Mouse (Mus musculus) cortical plate, adult 2 months (tissue): ENCODE data around the gene Ranbp17.

Experiments used
- CTCF ChIP-seq: fragments of 200-500 bp; IDR thresholded peaks from 2 replicates; pipeline ENCODE4 v1.5.1; 2011; ENCODE audit warnings: mild to moderate bottlenecking, control low read depth, low read length; ENCODE audit not compliant: insufficient read depth; ENCODE audit errors: extremely low read depth
- POLR2A ChIP-seq: fragments of 200-500 bp; IDR thresholded peaks from 2 replicates; pipeline ENCODE4 v1.6.1; 2011; ENCODE audit warnings: mild to moderate bottlenecking, low read length, control low read depth; ENCODE audit not compliant: insufficient read depth; ENCODE audit errors: extremely low read depth

DNA sequence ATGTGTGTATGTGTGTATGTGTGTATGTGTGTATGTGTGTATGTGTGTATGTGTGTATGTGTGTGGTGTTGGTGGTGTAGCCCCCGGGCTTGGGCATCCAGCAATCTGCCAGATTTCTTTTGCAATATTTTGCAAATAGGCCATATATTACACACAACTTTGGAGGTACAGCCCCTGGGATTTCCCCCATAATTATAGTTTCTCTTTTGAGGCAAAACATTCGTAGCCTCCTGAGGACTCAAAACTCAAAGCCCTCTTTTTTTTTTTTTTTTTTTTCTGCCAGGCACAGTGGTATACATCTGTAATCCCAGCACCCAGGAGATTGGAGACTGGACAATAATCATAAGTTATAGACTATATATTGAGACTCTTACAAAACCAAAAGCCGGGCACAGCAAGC lies 331.7 kb downstream of the Ranbp17 start:
- no peak for TF ChIP-seq CTCF
- TF ChIP-seq POLR2A = no peak
